Mouse (Mus musculus) frontal cortex, postnatal 10 days (tissue): ENCODE measurements around the gene Zfp568.

Source experiments
- DNase-seq, 2 experiments: peaks; one replicate each; pipeline ENCODE4 v3.0.0; 2022; ENCODE audit warnings: low spot score in 2 of 2, mixed read lengths in 1 of 2

The Zfp568 gene

DNA sequence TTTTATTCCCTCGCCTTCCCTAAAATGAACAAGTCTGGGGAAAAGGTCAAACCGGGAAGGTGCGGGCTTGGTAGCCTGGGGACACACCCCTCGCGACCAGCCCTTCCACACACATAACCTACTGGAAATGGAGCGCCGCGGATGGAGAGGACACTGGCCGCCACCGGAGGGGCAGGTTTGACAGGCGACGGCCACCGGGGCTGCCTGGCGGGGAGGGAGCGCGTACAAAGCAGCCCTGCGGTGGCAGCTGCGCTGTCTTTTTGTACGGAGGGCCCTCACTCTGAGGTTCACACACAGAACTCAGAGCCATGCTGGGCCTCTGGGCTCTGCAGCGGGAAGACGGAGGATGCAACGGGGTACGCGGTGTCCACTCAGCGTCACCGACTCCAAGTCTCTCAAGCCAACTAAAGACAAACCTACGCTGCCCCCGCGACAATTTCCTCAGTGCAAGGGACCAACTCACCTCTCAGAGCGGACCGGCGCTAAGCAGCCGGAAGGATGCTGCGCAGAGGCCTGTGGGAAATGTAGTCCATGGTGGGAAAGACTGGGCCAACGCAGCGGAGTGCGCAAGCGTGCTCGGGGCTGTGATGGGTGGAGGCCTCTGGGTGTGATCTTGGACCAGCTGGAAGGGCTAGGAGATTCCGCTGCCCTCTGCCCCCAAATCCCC, 67.3 kb downstream of the Zfp568 start, which contains the start of gene Zfp14:
TSS of gene Zfp14 (minus strand) at position 499 of the 667 bp plus-strand sequence.
- peak; percentile 77 to 88 for DNase-seq

DNA sequence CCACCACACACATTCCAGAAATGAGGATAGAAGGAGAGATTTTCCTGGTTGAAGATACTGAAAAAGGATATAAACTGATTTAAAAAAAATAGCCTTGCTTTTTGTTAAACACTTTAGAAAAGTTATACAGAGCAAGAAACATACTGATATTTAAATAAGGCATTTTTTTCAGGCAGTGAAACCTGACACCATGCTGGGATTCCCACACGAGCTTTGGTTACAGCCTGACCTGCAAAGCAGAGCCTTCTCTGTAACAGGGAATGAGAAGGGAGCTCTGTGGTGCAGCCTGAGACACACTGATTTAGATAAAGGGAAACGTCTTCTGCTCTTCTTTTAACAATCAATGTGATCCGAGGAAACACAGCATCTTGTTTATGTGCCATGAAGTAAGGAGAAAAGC, 69.8 kb downstream of the Zfp568 start:
- DNase-seq: no peak

DNA sequence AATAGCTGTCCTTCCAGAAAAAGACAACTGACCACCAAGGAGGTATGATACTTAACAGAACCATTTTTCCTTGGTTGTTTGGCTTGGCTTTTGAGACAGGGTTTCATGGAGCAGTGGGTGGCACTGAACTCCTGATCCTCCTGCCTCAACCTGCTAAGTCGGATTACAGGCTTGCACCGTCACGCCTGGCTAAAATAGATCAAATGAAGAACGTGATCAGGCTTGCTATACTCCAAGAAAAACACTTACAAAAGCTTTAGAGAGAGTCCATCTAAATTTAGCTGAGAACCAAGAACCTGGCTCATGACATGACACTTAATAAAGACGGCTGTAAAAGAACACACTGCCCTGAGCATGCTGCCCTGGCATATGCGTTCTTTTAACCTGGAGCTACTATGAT, 76.6 kb downstream of the Zfp568 start:
- no peak for DNase-seq

DNA sequence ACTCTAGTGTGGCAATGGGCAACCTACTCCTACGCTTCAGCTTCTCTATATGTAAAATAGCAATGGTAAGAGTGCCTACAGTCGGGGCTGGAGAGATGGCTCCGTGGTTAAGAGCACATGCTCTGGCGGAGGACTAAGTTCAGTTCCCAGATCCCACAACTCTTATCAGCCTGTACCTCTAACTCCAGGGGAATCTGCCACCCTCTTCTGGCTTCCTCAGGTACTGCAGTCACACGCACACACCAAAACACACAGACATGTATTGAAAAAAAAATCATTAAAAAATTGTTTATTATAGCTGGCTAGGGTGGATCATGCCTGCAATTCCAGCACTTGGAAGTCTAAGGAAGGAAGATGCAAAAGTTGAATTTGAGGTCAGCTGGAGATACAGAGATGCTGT, 78.7 kb downstream of the Zfp568 start:
- DNase-seq: no peak

DNA sequence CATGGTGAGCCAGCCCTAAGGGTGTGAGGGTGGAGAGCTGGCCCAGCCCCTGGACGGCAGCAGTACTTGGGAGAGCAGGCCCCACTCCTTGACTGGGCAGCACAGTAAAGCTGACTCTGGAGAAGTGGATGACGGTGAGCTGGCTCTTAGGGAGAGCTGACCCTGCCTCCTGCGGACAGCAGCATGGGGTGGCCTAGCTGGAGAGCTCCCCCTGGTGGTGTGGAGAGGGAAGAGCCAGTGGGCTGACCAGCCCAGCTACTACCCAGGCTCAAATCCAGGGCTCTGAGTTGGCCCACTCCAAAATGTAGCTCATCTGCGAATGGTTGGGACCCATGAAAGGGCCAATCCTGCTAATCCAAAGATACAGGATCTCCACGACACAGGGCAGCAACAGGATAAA, 80.9 kb downstream of the Zfp568 start:
- DNase-seq: no peak

DNA sequence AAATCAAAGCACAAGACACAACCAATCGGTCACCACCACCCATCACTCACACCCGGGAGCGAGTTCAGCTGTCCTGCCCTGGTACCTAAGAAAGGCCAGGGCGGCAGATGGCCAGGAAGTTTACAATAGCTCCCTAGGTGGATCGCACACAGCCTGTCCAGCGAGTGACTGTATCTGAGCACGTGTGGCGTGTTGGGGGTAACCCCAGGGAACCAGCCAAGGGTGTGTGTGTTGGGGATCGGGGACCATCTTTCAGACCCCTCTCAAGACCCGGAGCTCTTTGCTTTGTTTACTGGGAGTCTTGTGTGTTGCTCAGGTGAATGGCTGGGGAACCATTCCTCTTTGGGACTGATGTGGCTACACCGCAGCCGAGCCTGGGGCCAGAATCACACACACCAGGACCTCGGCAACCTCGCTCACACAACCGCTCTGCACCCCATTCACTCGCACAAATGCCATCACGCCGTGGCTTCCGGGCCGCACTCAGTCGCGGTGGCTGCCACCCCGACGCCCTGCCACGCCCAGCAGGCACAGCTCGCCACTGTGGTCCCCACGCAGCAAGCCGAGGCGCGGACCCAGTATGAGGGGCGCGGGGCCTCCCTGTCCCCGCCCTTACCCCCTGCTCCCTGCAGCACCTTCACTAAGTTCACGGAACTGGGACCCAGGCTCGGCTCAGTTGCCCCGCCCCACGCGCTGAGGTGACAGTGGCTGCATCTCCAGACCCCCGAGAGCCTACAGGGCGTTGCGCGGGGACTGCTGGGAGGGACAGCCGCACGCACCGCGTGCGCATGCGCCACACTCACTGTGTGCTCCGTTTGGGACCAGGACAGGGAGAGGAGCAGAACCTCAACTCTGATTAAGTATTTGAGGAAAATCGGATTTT, 88.6 kb downstream of the Zfp568 start, which contains the start of gene Zfp82:
TSS of gene Zfp82 (minus strand) at position 755 of the 883 bp plus-strand sequence.
- peak; percentile 49 to 78 for DNase-seq
